Mouse (Mus musculus): ENCODE results near the gene Odf3.

The Odf3 gene

DNA sequence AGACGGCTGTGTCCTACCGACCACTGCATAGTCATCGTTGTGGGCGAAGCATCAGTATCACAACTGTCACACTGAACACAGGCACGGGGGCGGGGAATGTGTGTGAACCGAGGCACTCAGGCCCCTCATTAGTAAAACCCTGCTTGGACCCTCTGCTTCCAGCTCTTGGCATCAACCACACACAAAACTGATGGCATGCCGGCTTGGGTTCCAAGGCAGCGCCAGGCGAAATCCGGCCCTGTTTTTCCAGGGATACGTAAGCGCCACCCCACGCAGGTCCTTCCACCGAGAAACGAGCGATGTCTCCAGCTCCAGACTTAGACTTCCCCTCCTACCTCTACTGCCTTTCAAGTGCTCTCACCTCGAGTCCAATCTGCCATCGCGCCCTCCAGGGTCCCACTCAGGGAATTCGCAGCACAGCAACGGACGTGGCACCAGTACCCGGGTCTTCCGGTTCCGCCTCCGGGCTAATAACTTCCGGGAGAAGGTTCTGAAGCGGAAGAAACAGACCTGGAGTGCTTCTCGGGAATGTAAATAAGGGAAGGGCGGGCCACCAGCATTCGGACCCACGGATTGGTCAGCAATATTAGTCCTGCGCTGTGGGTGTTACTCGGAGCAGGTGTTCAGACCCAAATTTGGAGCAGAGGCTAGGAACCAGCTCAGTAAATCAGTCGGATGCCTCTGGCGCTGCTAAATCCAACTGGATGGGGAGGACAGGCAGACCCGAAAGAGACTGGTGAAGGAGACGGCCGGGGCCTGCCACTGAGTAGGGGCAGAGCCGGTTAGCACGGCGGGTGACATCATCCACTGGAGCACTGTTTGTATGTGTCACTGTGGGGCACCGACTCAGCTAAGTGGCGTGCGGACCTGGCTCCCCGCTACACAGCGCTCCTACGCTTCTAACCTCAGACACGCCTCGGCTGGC is 8.5 kb downstream of the Odf3 start, which contains the start of gene Gm45785:
Gene Gm45785 (minus strand): TSS at position 472 of the 925 bp plus-strand sequence.
- ChIA-PET POLR2A (interaction anchor here in 3 of 4 experiments (0.6 to 6.8 kb wide), 62 partner anchors 8 to 741 kb away, joined by 3 to 50 read pairs (median 4); partner anchors contain the start of genes Odf3 (in 3 of the 3), Psmd13 (in 3 of the 3), Sirt3 (in 3 of the 3) and Mtg1 (in 2 of the 3)), CTCF (interaction anchor here in 3 of 4 experiments (0.5 to 2.1 kb wide), 5 partner anchors 11 to 320 kb away, joined by 3 to 9 read pairs (median 5); partner anchors contain the start of gene Scgb1c1 (in 1 of the 3))

DNA sequence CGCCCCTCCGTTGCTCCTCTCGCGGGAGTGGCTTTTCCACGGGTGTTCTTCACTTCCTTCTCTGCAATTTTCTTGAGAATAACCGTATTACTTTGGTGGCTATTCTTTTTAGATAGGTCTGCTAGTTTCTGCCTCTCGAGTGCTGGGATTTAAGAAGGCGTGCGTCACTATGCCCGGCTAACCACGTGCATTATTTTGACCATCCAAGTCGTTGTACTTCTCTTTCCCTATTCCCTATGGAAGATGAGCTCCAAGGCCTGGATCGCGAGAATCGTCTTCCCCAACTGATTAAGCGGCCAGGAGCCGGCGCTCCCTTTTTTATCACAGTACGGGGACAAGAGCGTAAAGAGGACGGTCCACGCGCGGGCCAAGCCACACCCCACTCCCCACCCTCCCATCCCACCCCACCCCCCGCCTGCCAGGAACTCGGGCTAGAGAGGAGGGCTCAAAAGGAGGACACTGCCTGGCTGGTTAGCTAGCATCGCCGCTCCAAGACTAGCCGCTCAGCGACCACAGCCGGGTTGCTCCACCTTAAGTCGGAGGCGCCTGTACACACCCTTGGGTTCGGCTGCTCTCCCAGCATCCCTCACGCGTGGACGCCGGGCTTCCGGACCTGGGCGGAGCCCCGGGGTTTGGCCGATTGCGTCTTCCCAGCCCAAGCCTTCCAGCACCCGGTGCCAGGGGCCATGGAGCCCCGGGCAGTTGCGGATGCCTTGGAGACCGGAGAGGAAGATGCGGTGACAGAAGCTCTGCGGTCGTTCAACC is 9.4 kb downstream of the Odf3 start, which contains the start of gene Ric8a:
Gene Ric8a (plus strand): TSS at position 173 of the 765 bp plus-strand sequence.
- ChIA-PET CTCF (interaction anchor here in 3 of 4 experiments (0.6 to 2.1 kb wide), 8 partner anchors 12 to 319 kb away, joined by 3 to 9 read pairs (median 4); partner anchors contain the start of gene Scgb1c1 (in 1 of the 3)), POLR2A (interaction anchor here in 3 of 4 experiments (0.5 to 6.8 kb wide), 62 partner anchors 8 to 755 kb away, joined by 3 to 50 read pairs (median 4); partner anchors contain the start of genes Odf3 (in 3 of the 3), Psmd13 (in 3 of the 3), Sirt3 (in 3 of the 3) and Mtg1 (in 2 of the 3))

DNA sequence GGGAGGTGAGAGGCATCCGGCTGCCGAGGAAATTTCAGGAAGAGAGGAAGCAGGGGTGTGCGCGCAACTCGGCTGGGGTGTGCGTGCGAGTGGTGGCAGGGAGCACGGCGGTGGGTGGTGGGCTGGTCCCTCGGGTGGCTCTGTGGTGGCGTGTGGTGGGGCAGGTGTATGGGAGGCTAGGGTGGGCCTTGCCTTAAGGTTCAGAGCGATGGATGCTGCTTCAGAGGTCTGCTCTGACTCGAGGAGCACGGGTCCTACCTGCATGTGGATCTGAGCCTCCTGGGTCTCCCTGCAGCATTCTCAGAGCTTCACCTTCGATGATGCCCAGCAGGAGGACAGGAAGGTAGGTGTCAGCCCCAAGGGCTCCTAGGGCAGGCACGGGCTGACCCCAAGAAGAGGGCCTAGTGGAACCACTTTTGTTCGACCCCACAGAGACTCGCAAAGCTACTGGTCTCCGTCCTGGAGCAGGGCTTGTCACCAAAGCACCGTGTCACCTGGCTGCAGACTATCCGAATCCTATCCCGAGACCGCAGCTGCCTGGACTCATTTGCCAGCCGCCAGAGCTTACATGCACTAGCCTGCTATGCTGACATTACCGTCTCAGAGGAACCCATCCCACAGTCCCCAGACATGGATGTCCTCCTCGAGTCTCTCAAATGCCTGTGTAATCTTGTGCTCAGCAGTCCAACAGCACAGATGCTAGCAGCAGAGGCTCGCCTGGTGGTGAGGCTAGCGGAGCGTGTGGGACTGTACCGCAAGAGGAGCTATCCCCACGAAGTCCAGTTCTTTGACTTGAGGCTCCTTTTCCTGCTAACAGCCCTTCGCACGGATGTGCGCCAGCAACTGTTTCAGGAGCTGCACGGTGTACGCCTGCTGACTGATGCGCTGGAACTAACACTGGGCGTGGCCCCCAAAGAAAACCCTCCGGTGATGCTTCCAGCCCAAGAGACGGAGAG is 10.2 kb downstream of the Odf3 start, which contains the start of gene Bet1l:
Gene Bet1l (minus strand): TSS at position 28 of the 956 bp plus-strand sequence.
- POLR2A ChIA-PET = interaction anchor here in 3 of 4 experiments (0.6 to 6.8 kb wide), 34 partner anchors 10 to 756 kb away, joined by 3 to 50 read pairs (median 5); partner anchors contain the start of genes Psmd13 (in 3 of the 3), Sirt3 (in 3 of the 3), Odf3 (in 2 of the 3) and Fuom (in 1 of the 3)
- CTCF ChIA-PET = interaction anchor here in 3 of 4 experiments (0.6 to 1.5 kb wide), 9 partner anchors 13 to 318 kb away, joined by 3 to 6 read pairs (median 3); partner anchors contain the start of gene Scgb1c1 (in 1 of the 3)

DNA sequence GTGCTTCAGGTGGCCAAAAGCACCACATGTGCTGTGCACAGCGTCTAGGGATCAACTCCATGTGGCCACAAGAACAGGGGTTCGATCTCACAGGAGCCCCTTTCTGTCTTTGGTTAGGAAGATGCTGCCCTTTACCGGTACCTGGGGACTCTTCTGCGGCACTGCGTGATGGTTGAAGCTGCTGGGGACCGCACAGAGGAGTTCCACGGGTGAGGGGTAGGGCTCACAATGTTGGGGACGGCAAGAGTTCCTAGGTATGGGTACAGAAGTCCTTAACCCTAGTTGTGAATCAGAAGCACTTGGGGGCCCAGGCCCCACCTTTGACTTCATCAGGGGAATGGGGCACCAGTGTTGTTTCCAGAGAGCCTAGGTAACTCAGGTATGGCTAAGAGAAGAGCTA is 11.1 kb downstream of the Odf3 start:
- CTCF ChIA-PET = interaction anchor here in 1 of 4 experiments (0.9 to 1.3 kb wide), 2 partner anchors 14 to 45 kb away, joined by 3 to 6 read pairs; partner anchors contain the start of gene Scgb1c1
- POLR2A ChIA-PET = interaction anchor here in 3 of 4 experiments (0.8 to 6.8 kb wide), 21 partner anchors 9 to 757 kb away, joined by 3 to 50 read pairs (median 6); partner anchors contain the start of genes Psmd13 (in 3 of the 3), Sirt3 (in 3 of the 3), Odf3 (in 2 of the 3) and Fuom (in 1 of the 3)

DNA sequence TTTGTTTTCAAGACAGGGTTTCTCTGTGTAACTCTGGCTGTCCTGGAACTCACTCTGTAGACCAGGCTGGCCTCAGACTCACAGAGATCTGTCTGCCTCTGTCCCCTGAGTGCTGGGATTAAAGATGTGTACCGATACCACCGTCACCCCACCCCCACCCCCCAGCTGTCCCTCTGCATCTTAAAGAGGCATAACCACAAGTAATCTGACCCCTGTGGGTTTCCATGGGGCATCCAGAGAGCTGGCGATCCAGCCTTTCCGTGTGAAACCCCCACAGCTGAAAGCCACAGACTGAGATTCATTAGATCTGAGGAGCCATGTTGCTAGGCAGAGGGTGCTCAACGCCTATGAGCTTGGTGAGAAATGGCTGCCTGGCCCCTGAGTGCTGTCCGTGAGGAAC is 12.4 kb downstream of the Odf3 start:
- ChIA-PET POLR2A (interaction anchor here in 3 of 4 experiments (0.5 to 6.8 kb wide), 11 partner anchors 11 to 779 kb away, joined by 3 to 50 read pairs (median 6); partner anchors contain the start of gene Psmd13 (in 1 of the 3)), CTCF (interaction anchor here in 2 of 4 experiments (0.5 to 0.6 kb wide), 3 partner anchors 172 to 486 kb away, joined by 3 to 5 read pairs (median 3); no protein-coding TSS in a partner anchor)

DNA sequence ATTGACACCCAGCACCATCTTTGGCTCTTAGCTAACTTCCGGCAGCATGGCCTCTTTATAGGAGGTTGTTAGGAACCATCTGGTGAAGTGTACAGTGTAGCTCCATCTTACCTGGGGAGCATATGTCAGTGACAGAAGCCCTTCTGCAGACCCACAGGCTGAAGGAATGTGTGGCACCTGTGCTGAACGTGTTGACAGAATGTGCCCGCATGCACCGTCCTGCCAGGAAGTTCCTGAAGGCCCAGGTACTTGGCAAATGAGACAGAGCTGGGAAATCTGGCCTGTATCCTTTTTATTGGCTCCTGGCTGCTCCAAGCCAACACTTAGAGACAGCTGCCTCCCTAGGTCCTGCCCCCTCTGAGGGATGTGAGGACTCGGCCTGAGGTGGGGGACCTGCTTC is 13.1 kb downstream of the Odf3 start:
- CTCF ChIA-PET = interaction anchor here in 1 of 4 experiments (0.6 kb wide), 1 partner anchor 289 kb away, joined by 4 read pairs; no protein-coding TSS in a partner anchor

DNA sequence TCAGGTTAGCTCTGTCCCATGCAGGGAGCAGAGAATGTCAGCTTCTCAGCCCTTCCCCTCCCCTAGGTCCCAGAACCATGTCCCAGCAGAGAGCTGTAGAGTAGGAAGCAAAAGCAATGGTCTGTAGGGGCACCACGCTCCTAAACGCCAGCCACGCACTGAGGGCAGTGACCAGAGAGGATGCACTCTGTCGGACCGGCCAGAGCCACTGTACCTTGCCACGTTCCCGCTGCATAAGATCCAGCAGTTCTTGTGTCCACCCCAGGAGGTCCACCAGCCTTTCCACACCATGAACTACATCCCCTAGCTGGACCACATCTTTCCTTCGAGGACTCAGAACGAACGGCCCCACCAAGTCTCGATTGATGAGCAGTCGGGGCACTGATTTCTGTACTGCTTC is 17.2 kb downstream of the Odf3 start:
- POLR2A ChIA-PET = interaction anchor here in 3 of 4 experiments (0.7 to 2.0 kb wide), 12 partner anchors 8 to 36 kb away, joined by 3 to 13 read pairs (median 4); partner anchors contain the start of genes Gm45785 (in 2 of the 3), Odf3 (in 2 of the 3), Ric8a (in 2 of the 3) and Cox8b (in 1 of the 3)
- CTCF ChIA-PET = interaction anchor here in 1 of 4 experiments (1.1 kb wide), 1 partner anchor 10 kb away, joined by 3 read pairs; no protein-coding TSS in a partner anchor

More for the DNA sequence above, 13.1 kb downstream of the Odf3 start:
- POLR2A ChIA-PET = interaction anchor here in 3 of 4 experiments (0.5 to 6.8 kb wide), 11 partner anchors 10 to 780 kb away, joined by 3 to 50 read pairs (median 6); partner anchors contain the start of gene Psmd13 (in 1 of the 3)

DNA sequence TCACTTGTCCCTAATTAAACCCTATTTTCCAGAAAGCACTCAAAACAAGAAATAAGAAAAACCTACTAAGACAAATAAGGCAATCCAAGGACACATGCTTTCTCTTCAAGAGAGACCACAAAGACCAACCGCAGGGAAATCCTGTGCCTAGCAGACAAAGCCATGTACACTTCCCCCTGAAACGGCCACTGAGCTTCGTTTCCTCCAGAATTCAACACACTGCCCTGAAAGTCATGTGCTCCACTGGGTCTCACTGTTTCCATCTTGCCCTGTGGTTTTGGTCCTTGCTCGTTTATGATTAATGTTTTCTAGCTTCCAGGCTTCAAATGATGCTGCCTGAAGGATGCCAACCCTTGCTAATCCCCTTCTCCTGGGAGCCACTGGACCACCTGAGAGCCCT is 26.6 kb downstream of the Odf3 start:
- CTCF ChIA-PET = interaction anchor here in 1 of 4 experiments (1.2 kb wide), 1 partner anchor 9 kb away, joined by 3 read pairs; no protein-coding TSS in a partner anchor

DNA sequence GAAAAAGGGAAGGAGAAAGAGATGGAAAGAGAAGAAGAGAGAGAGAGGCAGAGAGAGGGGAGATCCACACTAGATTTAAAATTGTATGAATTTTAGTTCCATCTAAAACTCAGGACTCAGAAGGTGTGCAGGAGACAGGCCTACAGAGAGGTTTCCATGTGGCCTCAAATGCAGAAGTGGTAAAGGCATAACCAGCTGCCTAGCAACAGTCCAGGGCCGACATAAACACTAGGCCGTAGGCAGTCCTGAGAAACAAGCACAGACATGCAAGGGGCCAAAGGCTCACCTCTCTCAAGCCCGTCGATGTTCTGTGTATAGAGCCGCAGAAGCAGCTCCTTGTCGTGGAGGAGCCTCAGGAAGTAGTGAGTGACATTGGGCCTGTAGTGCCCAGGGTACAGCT is 29.8 kb downstream of the Odf3 start:
- CTCF ChIA-PET = interaction anchor here in 1 of 4 experiments (0.7 to 1.3 kb wide), 2 partner anchors 31 to 72 kb away, joined by 3 to 4 read pairs; no protein-coding TSS in a partner anchor
- POLR2A ChIA-PET = interaction anchor here in 3 of 4 experiments (0.6 to 3.2 kb wide), 8 partner anchors 12 to 752 kb away, joined by 3 to 11 read pairs (median 3); partner anchors contain the start of genes Cox8b (in 1 of the 3), Gm45785 (in 1 of the 3) and Ric8a (in 1 of the 3)

More for the DNA sequence above, 26.6 kb downstream of the Odf3 start:
- POLR2A ChIA-PET = interaction anchor here in 1 of 4 experiments (0.7 to 2.0 kb wide), 3 partner anchors 9 to 319 kb away, joined by 3 to 7 read pairs (median 4); partner anchors contain the start of genes Hras and Lrrc56

DNA sequence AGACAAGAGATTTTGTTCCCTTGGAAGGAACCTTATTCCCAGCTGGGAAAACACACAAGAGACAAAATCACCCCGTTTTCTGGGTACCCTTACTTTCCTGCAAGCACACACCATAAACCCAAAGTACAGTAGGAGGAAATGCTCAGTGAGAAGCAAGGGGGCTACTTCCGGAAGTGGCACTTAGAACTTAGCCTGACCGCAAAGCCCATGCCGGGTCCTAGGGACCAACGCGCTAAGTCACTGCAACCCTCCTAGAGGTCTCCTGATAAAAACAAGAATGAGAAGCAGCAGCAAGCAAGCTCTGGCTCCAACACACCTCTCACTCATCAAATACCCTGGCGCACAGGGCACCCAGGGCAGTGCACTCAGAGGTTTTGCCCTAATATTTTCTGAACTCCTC is 31.8 kb downstream of the Odf3 start:
- CTCF ChIA-PET = no interaction called here

DNA sequence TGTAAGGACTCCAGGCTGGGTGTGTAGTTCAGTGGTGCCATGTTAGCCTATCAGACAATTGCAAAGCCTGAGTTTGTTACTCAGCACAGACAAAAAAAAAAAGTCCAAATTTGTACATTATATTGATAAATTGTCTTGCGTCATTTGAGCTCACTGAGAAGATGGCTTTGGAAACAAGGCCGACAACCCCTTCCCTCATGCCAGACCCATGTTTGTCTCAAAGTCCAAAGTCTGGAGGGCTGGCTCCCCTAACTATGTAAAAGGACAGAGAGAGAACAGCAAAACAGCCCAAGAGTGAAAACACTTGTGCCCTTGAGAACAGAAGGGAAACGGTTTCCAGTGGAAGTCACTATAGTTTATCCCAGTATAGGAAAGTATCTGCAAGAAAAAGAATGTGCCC is 32.8 kb downstream of the Odf3 start:
- ChIA-PET POLR2A (interaction anchor here (0.6 to 3.1 kb wide), 25 partner anchors 8 to 1232 kb away, joined by 3 to 35 read pairs (median 5); partner anchors contain the start of genes Gm45785 (in 3 of the 4), Bet1l (in 2 of the 4), Ric8a (in 2 of the 4) and Echs1 (in 1 of the 4)), CTCF (interaction anchor here in 2 of 4 experiments (0.6 to 1.0 kb wide), 2 partner anchors 12 to 61 kb away, joined by 3 read pairs; partner anchors contain the start of gene Pgghg (in 1 of the 2))

More for the DNA sequence above, 31.8 kb downstream of the Odf3 start:
- POLR2A ChIA-PET = interaction anchor here in 1 of 4 experiments (2.0 kb wide), 1 partner anchor 10 kb away, joined by 6 read pairs; no protein-coding TSS in a partner anchor

DNA sequence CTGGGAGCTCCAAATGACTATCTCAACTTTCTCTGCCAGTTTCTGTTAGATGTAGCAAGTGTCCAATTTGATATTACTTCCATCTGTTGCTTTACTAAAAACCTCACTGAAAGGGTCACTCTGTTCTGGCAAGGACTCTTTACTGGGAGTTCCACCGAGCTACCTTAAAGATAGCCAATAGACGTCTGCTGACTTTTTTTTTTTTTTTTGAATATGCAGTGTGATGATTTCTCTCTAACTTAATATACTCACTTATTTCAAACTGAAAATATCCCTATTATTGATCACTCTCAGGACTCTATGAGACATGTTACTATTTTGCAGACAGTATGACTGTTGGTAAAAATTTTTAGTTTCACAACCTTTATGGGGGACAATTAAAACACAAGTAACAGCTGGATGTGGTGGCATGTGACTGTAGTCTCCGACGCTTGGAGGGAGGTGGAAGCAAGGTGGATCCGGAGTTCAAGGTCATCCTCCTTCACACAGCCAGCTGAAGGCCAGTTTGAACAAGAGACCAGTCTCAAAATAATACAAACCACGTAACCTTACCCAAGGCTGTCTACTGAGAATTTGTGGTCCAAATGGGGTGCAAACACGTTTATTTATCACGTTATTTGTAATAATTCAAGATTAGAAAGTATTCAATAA is 33.4 kb downstream of the Odf3 start:
- ChIA-PET CTCF (interaction anchor here in 2 of 4 experiments (0.6 to 1.9 kb wide), 3 partner anchors 12 to 60 kb away, joined by 3 to 9 read pairs (median 3); partner anchors contain the start of gene Pgghg (in 1 of the 2)), POLR2A (interaction anchor here (0.6 to 3.1 kb wide), 33 partner anchors 9 to 1233 kb away, joined by 3 to 35 read pairs (median 5); partner anchors contain the start of genes Gm45785 (in 3 of the 4), Bet1l (in 2 of the 4), Ric8a (in 2 of the 4) and Echs1 (in 1 of the 4))

DNA sequence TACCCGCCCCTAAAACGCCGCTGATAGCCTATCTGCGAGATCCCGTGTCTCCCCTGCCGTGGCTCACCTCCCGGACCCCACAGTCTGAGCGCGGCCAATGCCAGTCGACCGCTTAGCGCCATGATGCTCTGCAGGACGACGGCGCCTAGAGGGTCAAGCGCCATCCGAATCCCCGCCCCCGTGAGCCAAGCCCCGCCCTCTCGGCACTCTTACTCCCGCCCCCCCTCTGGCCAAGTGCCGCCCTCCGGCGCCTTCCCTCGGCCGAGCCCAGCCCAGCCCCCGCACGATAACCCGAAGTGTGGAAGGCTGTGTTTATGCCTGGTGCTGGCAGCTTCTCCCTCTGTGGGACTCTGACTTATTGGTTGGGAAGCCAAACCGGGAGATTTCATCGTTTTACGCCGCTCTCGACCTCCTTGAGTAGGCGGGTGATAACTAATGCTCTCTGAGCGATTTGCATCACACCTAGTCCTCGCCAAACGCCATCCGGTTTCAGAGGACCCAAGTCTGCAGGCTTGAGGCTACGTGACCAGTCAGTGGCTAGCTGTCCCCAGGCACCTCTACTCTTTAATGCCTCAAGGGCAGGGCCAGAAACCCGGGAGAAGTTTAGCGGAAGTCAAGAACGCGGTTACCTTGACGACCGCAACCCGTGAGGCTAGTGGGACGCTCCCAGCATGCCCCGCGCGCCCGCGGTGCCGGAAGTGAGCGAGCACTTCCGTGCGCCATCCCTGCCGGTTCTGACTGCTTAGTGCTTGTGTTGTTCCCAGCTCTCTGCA is 34.3 kb downstream of the Odf3 start, which contains the start of the genes Psmd13 and Sirt3:
Gene Psmd13 (plus strand): TSS at position 273 of the 773 bp plus-strand sequence.
Gene Sirt3 (minus strand): TSS at position 614 of the 773 bp plus-strand sequence.
- CTCF ChIA-PET = interaction anchor here in 3 of 4 experiments (0.5 to 1.9 kb wide), 7 partner anchors 21 to 693 kb away, joined by 3 to 9 read pairs (median 3); partner anchors contain the start of gene Pgghg (in 1 of the 3)
- POLR2A ChIA-PET = interaction anchor here (0.6 to 3.1 kb wide), 42 partner anchors 10 to 765 kb away, joined by 3 to 35 read pairs (median 4); partner anchors contain the start of genes Gm45785 (in 3 of the 4), Ric8a (in 3 of the 4), Bet1l (in 2 of the 4) and Zfp941 (in 2 of the 4)

Measured in embryonic stem cell, embryonic (primary cell).